Mouse (Mus musculus) liver, postnatal 0 days (tissue): ENCODE data around the gene Tacc2. TPM values are rescaled to one million over a fixed set of nuclear protein-coding genes. Genes with fewer than 3 reads are reported as not detected.
"Not testable (repeated sequence)": the region's sequence is repeated elsewhere in the genome, so short reads cannot be mapped to it uniquely, and the experiment has no call there.

ENCODE experiments used
- ATAC-seq: fragments of 200-750 bp; cut with Nextera tagmentation; 2 replicates; pipeline ENCODE4 v1.8.0; 2017; ENCODE audit warnings: mild to moderate bottlenecking, moderate library complexity
- DNase-seq: peaks from one replicate; pipeline ENCODE4 v3.0.0-alpha.2; 2016
- H3K27ac ChIP-seq: fragments of 300-500 bp; sonication (generic); 2 replicates; pipeline ENCODE4 v1.5.1; 2014; ENCODE audit warnings: antibody characterized with exemption, moderate library complexity, mild to moderate bottlenecking, low read depth
- H3K27me3 ChIP-seq: fragments of 300-500 bp; sonication (generic); 2 replicates; pipeline ENCODE4 v1.6.1; 2014; ENCODE audit warnings: low read length, control low read depth, mixed read lengths; ENCODE audit not compliant: insufficient read depth
- H3K36me3 ChIP-seq: fragments of 300-500 bp; sonication (generic); replicated peaks from 2 replicates; pipeline ENCODE4 v1.6.1; 2014; ENCODE audit warnings: mild to moderate bottlenecking, control low read depth, low read length, moderate library complexity, mixed read lengths; ENCODE audit not compliant: insufficient read depth
- H3K4me1 ChIP-seq: fragments of 300-500 bp; sonication (generic); 2 replicates; pipeline ENCODE4 v1.6.1; 2014; ENCODE audit warnings: antibody characterized with exemption, mild to moderate bottlenecking, control low read depth; ENCODE audit not compliant: insufficient read depth
- H3K4me2 ChIP-seq: fragments of 300-500 bp; sonication (generic); 2 replicates; pipeline ENCODE4 v1.6.1; 2014; ENCODE audit warnings: low read depth, mild to moderate bottlenecking, low read length, moderate library complexity, mixed read lengths
- H3K4me3 ChIP-seq: fragments of 300-500 bp; sonication (generic); 2 replicates; pipeline ENCODE4 v1.5.1; 2014; ENCODE audit warnings: low read depth, low read length
- H3K9ac ChIP-seq: fragments of 300-500 bp; sonication (generic); replicated peaks from 2 replicates; pipeline ENCODE4 v1.6.1; 2014; ENCODE audit warnings: mild to moderate bottlenecking, moderate library complexity
- H3K9me3 ChIP-seq: fragments of 300-500 bp; sonication (generic); 2 replicates; pipeline ENCODE4 v1.6.1; 2016; ENCODE audit warnings: mild to moderate bottlenecking, control low read depth, low read length, mixed read lengths
- CTCF ChIP-seq: sonication (generic); IDR thresholded peaks from 2 replicates; pipeline ENCODE4 v1.5.1; 2016; ENCODE audit warnings: antibody characterized with exemption, low read depth
- EP300 ChIP-seq: IDR thresholded peaks from 2 replicates; pipeline ENCODE4 v1.6.1; 2016; ENCODE audit warnings: antibody characterized with exemption, low read depth, mild to moderate bottlenecking
- WGBS: fragments of 180-500 bp; shearing (Covaris S2); extraction: QIAGEN DNeasy Blood & Tissue Kit; methylation state at CpG from one replicate; pipeline ENCODE4 v1.1.7; 2014; ENCODE audit not compliant: insufficient replicate concordance; 5-methylcytosine and 5-hydroxymethylcytosine counted together
- polyA plus RNA-seq: library from polyadenylated mRNA; unstranded; fragments of >200 nt; fragmentation: Nextera tagmentation; extraction: Ambion mirVana; gene quantifications from 2 replicates; pipeline ENCODE4 v1.2.1, GENCODE M21; 2015

Gene Tacc2
- polyA plus RNA-seq, 1 experiment from 2014 or later = 3.5 TPM

DNA sequence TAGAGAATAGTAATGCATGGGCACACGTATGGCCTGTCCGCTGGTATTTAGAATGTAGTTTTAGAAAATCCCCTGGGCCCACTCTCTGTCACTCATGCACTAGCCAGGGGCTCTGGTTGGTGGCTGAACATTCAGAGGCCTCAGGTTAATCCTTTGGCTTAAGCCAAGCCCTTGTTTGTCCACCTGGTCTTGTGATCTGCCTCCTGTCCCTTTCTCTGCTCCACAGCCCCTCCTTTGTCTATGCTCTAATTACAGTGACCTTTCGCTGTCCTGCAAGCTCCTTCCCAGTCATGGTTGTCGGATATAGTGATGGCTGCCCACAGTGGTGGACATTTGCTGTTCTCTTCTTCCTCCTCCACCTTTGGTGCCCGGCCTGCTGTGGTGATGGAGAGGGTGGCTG, 85.0 kb downstream of the Tacc2 start:
- Histone ChIP-seq H3K4me2 (no peak overlapping the region), H3K9me3 (no peaks in the 10 kb centered on the region), H3K4me1 (no peaks in the 10 kb centered on the region; the same call in 1 of the 2 replicates), H3K36me3 (no peaks in the 10 kb centered on the region), H3K9ac (no peak overlapping the region), H3K4me3 (no peak overlapping the region), H3K27me3 (no peaks in the 10 kb centered on the region), H3K27ac (no peak overlapping the region)
- DNase-seq (no peak), ATAC-seq (no peak)
- TF ChIP-seq EP300 = no peak
- TF ChIP-seq CTCF = no peak
- 87% methylated on average over 5 of the region's 5 CpGs for WGBS

DNA sequence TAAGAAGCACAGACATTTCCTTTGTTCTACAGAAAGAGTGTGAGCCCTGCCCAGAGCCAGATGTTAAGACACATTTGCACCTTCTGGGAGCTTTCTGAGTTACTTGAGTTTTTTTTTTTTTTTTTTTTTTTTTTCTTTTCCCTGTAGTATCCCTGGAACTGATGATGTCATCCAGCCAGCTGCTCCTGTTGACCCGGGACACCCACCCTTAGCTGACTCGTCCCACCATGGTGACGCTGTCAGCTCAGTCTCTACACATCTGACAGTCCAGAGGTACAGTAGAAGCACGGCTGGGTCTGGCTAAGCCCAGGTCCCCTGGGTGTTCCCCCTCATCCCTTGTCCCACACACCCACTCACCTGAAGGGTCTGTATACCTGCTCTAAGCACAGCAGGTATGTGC, 85.6 kb downstream of the Tacc2 start:
- Histone ChIP-seq H3K4me2 (no peak overlapping the region), H3K27me3 (no peaks in the 10 kb centered on the region), H3K9me3 (no peaks in the 10 kb centered on the region), H3K9ac (no peak overlapping the region), H3K27ac (no peak overlapping the region), H3K36me3 (no peaks in the 10 kb centered on the region), H3K4me3 (no peak overlapping the region), H3K4me1 (no peaks in the 10 kb centered on the region; the same call in 1 of the 2 replicates)
- TF ChIP-seq EP300 (no peak), CTCF (no peak)
- 77% methylated on average over 4 of the region's 4 CpGs for WGBS
- no peak for ATAC-seq
- DNase-seq = no peak

- Histone ChIP-seq H3K27me3 (no peaks in the 10 kb centered on the region), H3K4me2 (no peak overlapping the region), H3K27ac (no peak overlapping the region), H3K36me3 (no peaks in the 10 kb centered on the region), H3K4me1 (peaks cover 6% of the 10 kb centered on the region), H3K9ac (no peak overlapping the region), H3K9me3 (no peaks in the 10 kb centered on the region), H3K4me3 (no peak overlapping the region)
- DNase-seq = no peak
- no peak for ATAC-seq
- no peak for TF ChIP-seq EP300
- no peak for TF ChIP-seq CTCF
- WGBS = 81% methylated on average over 5 of the region's 5 CpGs
These were observed 86.8 kb downstream of the Tacc2 start for GRCm38 (mm10) chr7:130664037-130664436.

DNA sequence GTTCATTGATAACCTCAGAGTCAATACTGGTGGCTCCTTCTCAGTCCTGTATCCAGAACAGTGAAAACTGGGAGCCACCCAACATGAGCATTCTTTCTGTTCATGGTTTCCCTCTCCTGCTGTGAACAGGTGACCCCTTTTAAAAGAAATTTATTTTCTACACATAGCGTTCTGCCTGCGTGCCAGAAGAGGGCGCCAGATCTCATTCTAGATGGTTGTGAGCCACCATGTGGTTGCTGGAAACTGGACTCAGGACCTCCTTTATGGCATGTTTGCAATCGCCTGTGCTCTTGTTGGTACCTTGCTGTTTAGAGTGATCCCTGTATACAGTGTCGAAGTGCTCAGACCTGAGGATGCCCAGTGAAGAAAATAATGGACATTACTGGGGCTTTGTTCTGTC, 87.4 kb downstream of the Tacc2 start:
- no peak overlapping the region for H3K4me2 ChIP-seq
- H3K27me3 ChIP-seq = no peaks in the 10 kb centered on the region
- H3K4me3 ChIP-seq = no peak overlapping the region
- WGBS = 81% methylated on average over 5 of the region's 5 CpGs
- H3K27ac ChIP-seq = no peak overlapping the region
- no peaks in the 10 kb centered on the region for H3K36me3 ChIP-seq
- DNase-seq (no peak), ATAC-seq (no peak)
- H3K9ac ChIP-seq = no peak overlapping the region
- peak; percentile 36 for TF ChIP-seq CTCF
- TF ChIP-seq EP300 = no peak
- H3K4me1 ChIP-seq = peaks cover 10% of the 10 kb centered on the region
- no peaks in the 10 kb centered on the region for H3K9me3 ChIP-seq

GRCm38 (mm10) chr7:130665358-130665757, 88.1 kb downstream of the Tacc2 start:
- no peak overlapping the region for H3K27ac ChIP-seq
- no peaks in the 10 kb centered on the region for H3K9me3 ChIP-seq
- H3K9ac ChIP-seq = no peak overlapping the region
- DNase-seq = no peak
- no peak overlapping the region for H3K4me2 ChIP-seq
- TF ChIP-seq CTCF (no peak), EP300 (no peak)
- ATAC-seq = no peak
- no peaks in the 10 kb centered on the region for H3K36me3 ChIP-seq
- H3K4me3 ChIP-seq = no peak overlapping the region
- H3K27me3 ChIP-seq = no peaks in the 10 kb centered on the region
- peaks cover 14% of the 10 kb centered on the region for H3K4me1 ChIP-seq
- WGBS = 85% methylated on average over 9 of the region's 9 CpGs

DNA sequence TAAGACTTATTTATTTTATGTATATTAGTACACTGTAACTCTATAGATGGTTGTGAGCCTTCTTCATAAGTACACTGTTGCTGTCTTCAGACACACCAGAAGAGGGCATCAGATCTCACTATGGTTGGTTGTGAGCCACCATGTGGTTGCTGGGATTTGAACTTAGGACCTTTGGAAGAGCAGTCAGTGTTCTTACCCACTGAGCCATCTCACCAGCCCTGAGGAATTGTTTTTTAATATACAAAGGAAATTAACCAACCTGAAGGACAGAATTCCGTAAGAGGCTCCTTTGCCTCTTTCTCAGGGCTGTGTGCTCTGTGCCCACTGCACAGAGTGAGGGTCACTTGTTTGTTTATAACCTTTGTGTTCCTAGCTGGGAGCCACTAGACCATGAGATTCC, 90.8 kb downstream of the Tacc2 start:
- not testable (repeated sequence) for H3K9ac ChIP-seq, H3K4me2 ChIP-seq, H3K27ac ChIP-seq, H3K9me3 ChIP-seq, ATAC-seq, H3K36me3 ChIP-seq, DNase-seq, H3K27me3 ChIP-seq, H3K4me3 ChIP-seq
- WGBS = 85% methylated on average over 1 of the region's 1 CpGs
- peaks cover 17% of the 10 kb centered on the region for H3K4me1 ChIP-seq

GRCm38 (mm10) chr7:130668729-130669281, 91.6 kb downstream of the Tacc2 start:
- 44% methylated on average over 7 of the region's 7 CpGs for WGBS
- TF ChIP-seq CTCF (no peak), EP300 (no peak)
- DNase-seq (no peak), ATAC-seq (0 out of 2 replicates have a peak, but pooled peaks have one; percentile 22)
- peaks cover 17% of the 10 kb centered on the region for H3K4me1 ChIP-seq
- no peak overlapping the region for H3K9ac ChIP-seq
- H3K27me3 ChIP-seq = no peaks in the 10 kb centered on the region
- H3K4me2 ChIP-seq = no peak overlapping the region
- no peak overlapping the region for H3K4me3 ChIP-seq
- no peaks in the 10 kb centered on the region for H3K36me3 ChIP-seq
- peak overlapping the region; percentile 63 for H3K27ac ChIP-seq
- no peaks in the 10 kb centered on the region for H3K9me3 ChIP-seq
